Mouse (Mus musculus): ENCODE results near the gene Hoxd3. TPM values are rescaled to one million over a fixed set of nuclear protein-coding genes. Genes with fewer than 3 reads are reported as not detected.

Hoxd3 gene
- polyA plus RNA-seq, 1 experiment from 2014 or later, result not detected

DNA sequence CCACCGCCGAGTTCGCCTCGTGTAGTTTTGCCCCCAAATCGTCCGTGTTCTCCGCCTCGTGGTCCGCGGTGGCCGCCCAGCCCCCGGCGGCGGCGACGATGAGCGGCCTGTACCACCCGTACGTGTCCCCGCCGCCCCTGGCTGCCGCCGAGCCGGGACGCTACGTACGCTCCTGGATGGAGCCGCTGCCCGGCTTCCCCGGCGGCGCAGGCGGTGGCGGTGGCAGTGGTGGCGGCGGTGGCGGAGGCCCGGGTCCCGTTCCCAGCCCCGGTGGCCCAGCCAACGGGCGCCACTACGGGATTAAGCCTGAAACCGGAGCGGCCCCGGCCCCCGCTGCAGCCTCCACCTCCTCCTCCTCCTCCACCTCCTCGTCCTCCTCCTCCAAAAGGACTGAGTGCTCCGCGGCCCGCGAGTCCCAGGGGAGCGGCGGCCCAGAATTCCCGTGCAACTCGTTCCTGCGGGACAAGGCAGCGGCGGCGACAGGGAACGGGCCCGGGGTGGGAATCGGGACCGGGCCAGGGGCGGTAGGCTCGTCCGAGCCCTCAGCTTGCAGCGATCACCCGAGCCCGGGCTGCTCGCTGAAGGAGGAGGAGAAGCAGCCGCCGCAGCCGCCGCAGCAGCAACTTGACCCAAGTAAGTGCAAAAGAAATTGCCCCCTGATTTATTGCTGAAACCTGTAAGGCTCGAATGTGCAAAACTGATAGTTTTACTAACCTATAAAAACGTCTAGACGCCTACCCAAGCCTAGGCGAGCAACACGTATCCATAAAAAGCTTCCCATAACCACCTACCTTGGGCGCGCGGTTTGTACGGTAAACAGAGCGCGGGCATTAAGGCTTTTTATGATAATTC lies 13.3 kb upstream of the Hoxd3 start:
- Histone ChIP-seq H3K4me1 (peaks cover 14% of the 10 kb centered on the region), H3K9me3 (no peaks in the 10 kb centered on the region), H3K36me3 (no peaks in the 10 kb centered on the region), H3K27me3 (peaks cover 93% of the 10 kb centered on the region), H3K27ac (replicated peaks) (no peak overlapping the region), H3K4me2 (replicated peaks) (peak overlapping the region; percentile 53), H3K9ac (replicated peaks) (no peak overlapping the region), H3K4me3 (peak overlapping the region; percentile 35)
- under 1% methylated on average over 85 of the region's 86 CpGs for WGBS
- peak; percentile 41; the same call in 1 of the 2 replicates for ATAC-seq (ENCODE audit: low FRiP score, low read depth)

DNA sequence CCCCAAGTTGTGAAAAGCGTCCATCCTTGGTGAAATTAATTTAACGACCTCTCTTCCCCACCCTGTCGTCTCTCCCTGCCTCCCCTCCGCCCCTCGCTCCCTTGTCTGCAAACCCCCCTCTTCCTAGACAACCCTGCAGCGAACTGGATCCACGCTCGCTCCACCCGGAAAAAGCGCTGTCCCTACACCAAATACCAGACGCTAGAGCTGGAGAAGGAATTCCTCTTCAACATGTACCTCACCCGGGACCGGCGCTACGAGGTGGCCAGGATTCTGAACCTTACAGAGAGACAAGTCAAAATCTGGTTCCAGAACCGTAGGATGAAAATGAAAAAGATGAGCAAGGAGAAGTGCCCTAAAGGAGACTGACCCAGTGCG lies 12.7 kb upstream of the Hoxd3 start:
- H3K4me2 ChIP-seq (replicated peaks), result no peak overlapping the region
- H3K9ac ChIP-seq (replicated peaks), result no peak overlapping the region
- under 1% methylated on average over 17 of the region's 17 CpGs for WGBS
- peaks cover 14% of the 10 kb centered on the region for H3K4me1 ChIP-seq
- no peak overlapping the region for H3K27ac ChIP-seq (replicated peaks)
- H3K9me3 ChIP-seq, result no peaks in the 10 kb centered on the region
- no peak overlapping the region for H3K4me3 ChIP-seq
- peaks cover 93% of the 10 kb centered on the region for H3K27me3 ChIP-seq
- no peaks in the 10 kb centered on the region for H3K36me3 ChIP-seq
- no peak for ATAC-seq (ENCODE audit: low FRiP score, low read depth)

DNA sequence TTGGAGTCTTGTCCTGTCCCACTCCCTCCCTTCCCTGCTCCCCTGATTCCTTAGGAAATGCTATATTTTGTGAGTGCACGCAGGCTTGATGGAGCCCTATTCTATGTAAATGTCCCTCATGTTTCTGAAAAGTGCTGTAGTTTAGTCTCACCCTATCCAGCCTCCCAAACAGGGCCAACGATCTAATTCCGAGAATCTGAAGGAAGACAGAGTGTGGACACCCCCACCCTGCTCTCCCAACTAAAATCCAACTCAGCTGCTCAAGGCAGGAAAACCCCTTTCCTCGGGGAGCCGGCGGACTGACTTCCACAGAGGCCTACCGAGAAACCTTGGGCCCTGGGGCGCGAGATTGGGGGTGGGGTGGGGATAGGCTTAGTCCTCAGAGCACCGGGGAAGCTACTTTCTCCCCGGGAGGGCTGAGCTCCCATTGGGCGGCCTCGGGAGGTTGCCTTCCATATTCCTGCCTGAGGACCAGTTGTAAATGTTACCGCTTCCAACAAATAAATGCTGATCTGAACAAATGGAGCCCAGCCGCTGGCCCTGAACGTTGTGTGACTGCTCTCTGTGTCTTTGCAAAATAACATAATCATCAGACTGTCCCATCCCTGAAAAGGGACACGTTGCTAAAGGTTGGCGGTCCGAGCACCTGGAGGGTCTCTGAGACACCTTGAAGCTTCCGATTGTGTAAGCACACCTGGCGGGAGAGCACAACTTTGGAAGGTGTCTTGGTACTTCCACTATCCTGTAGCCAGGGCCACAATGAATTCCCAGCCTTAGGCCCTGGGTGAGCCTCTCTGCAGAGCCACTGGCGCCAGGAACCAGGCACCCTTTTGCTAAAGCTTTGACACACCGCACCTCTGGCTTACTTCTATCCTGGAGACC lies 11.8 kb upstream of the Hoxd3 start:
- Histone ChIP-seq H3K4me3 (no peak overlapping the region), H3K9me3 (no peaks in the 10 kb centered on the region), H3K27ac (replicated peaks) (no peak overlapping the region), H3K4me1 (peaks cover 18% of the 10 kb centered on the region), H3K36me3 (no peaks in the 10 kb centered on the region), H3K4me2 (replicated peaks) (no peak overlapping the region), H3K27me3 (peaks cover 93% of the 10 kb centered on the region), H3K9ac (replicated peaks) (no peak overlapping the region)
- WGBS, result 2% methylated on average over 23 of the region's 23 CpGs
- ATAC-seq (ENCODE audit: low FRiP score, low read depth), result no peak

- H3K4me2 ChIP-seq (replicated peaks), result no peak overlapping the region
- no peak overlapping the region for H3K4me3 ChIP-seq
- peaks cover 25% of the 10 kb centered on the region for H3K4me1 ChIP-seq
- H3K9ac ChIP-seq (replicated peaks), result no peak overlapping the region
- no peak overlapping the region for H3K27ac ChIP-seq (replicated peaks)
- peaks cover 93% of the 10 kb centered on the region for H3K27me3 ChIP-seq
- under 1% methylated on average over 22 of the region's 22 CpGs for WGBS
- H3K36me3 ChIP-seq, result no peaks in the 10 kb centered on the region
- H3K9me3 ChIP-seq, result no peaks in the 10 kb centered on the region
- ATAC-seq (ENCODE audit: low FRiP score, low read depth), result no peak
Measured at GRCm38 (mm10) chr2:74700546-74701112, 11.1 kb upstream of the Hoxd3 start.

DNA sequence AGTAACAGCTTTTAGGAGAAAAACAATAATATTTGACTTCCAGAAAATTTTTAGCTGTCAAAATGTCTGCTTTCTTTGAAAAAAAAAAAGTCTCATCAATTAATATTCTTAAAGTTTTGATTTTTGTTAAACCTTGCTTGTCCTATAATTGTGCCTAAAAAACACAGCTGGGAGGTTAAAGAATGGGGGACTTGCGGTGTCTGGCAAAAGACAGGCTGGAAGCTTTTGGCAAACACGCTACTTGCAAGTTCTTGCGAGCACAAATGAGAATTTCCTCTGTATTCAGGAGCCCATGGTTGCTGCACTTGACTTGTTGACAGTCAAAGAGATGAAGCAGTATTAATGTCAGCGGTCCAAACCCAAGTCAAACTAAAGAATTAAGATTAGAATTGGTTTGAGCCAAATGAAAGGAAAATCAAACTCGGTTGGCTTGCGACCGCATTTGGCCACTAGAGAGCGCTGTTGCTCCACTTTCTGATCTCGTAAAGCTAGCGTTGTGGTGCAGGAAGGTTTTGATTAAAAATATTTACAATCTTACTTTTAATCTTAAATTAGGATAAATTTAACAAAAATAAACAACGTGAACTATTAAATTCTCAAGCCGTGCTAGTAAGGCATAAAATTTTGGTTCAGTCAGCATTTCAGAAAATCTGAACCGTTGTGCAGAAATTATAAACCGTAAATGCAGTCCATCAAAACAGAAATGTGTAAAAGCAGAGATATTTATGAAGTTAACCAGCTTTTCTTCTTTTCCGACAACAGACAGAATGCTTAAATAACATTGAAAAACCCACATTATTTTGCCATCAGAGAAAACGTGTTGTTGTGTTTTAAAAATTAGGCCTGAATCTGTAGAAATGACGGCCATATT lies 9.5 kb upstream of the Hoxd3 start:
- Histone ChIP-seq H3K9ac (replicated peaks) (no peak overlapping the region), H3K9me3 (no peaks in the 10 kb centered on the region), H3K4me2 (replicated peaks) (no peak overlapping the region), H3K36me3 (no peaks in the 10 kb centered on the region), H3K4me3 (no peak overlapping the region), H3K4me1 (peaks cover 26% of the 10 kb centered on the region), H3K27ac (replicated peaks) (no peak overlapping the region), H3K27me3 (peaks cover 92% of the 10 kb centered on the region)
- ATAC-seq (ENCODE audit: low FRiP score, low read depth), result no peak
- WGBS, result 12% methylated on average over 17 of the region's 17 CpGs

DNA sequence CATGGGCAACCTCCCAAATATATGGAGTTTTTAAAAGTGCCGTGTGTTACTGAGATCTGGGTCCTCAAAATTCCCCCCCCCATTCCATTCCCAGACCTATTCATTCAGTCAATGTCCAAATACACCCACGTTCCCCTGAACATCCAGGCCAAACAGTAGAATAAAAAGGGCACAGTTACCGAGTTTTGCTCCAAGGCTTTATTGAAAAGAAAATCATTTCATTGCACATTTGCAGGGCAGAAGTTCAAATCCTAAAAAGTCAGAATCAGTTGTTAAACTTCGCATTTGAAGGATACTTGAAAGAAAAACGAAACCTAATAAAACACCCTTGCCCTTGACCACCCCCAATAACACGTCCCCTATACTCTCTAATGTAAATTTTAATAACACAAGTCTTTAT lies 8.9 kb upstream of the Hoxd3 start:
- H3K4me2 ChIP-seq (replicated peaks), result no peak overlapping the region
- WGBS, result 14% methylated on average over 6 of the region's 6 CpGs
- peaks cover 21% of the 10 kb centered on the region for H3K4me1 ChIP-seq
- ATAC-seq (ENCODE audit: low FRiP score, low read depth), result no peak
- H3K9ac ChIP-seq (replicated peaks), result no peak overlapping the region
- H3K36me3 ChIP-seq, result no peaks in the 10 kb centered on the region
- H3K27ac ChIP-seq (replicated peaks), result no peak overlapping the region
- H3K4me3 ChIP-seq, result no peak overlapping the region
- H3K27me3 ChIP-seq, result peaks cover 92% of the 10 kb centered on the region
- no peaks in the 10 kb centered on the region for H3K9me3 ChIP-seq

- Histone ChIP-seq H3K4me1 (peaks cover 16% of the 10 kb centered on the region), H3K4me2 (replicated peaks) (no peak overlapping the region), H3K9me3 (no peaks in the 10 kb centered on the region), H3K4me3 (no peak overlapping the region), H3K36me3 (no peaks in the 10 kb centered on the region), H3K27me3 (peaks cover 92% of the 10 kb centered on the region), H3K27ac (replicated peaks) (no peak overlapping the region), H3K9ac (replicated peaks) (no peak overlapping the region)
- 3% methylated on average over 10 of the region's 10 CpGs for WGBS
- ATAC-seq (ENCODE audit: low FRiP score, low read depth), result no peak
Measured at GRCm38 (mm10) chr2:74703317-74703716, 8.4 kb upstream of the Hoxd3 start.

GRCm38 (mm10) chr2:74703720-74704392 lies 7.9 kb upstream of the Hoxd3 start:
- no peaks in the 10 kb centered on the region for H3K9me3 ChIP-seq
- no peak overlapping the region for H3K9ac ChIP-seq (replicated peaks)
- H3K27ac ChIP-seq (replicated peaks), result no peak overlapping the region
- no peak overlapping the region for H3K4me2 ChIP-seq (replicated peaks)
- H3K4me1 ChIP-seq, result peaks cover 13% of the 10 kb centered on the region
- H3K36me3 ChIP-seq, result no peaks in the 10 kb centered on the region
- H3K4me3 ChIP-seq, result no peak overlapping the region
- peaks cover 92% of the 10 kb centered on the region for H3K27me3 ChIP-seq
- ATAC-seq (ENCODE audit: low FRiP score, low read depth), result no peak
- WGBS, result 3% methylated on average over 25 of the region's 26 CpGs

DNA sequence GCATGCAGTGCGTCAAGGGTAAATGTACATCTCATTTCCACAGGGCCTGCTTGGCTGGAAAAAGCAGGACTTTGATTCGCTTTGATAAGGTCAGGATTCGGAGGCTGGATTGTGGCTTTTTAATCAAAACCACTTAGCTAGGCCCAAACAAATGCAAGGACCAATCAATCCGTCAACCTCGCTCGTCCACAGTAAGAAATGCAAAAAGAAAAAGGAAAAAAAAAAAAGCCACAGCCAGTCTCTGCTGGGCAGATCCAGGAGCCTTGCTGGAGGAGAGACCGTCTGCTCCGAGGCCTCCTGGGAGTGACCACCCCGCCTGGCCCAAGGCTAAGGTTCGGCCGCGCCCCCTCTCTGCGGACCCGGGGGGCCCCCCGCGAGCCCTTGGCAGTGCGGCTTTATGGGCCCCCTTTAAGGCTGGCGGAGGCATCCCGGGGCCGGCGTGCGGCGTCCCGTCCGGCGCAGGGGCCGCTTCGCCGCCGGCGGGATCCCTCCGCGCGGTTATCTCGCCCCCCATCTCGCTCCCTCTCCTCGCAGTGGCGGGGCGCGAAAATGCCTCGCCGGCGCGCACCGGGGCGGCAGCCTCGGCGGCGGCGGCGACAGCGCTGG lies 7.2 kb upstream of the Hoxd3 start, which contains the start of gene Hoxd8:
Gene Hoxd8 (plus strand): TSS at position 223 of the 606 bp plus-strand sequence.
- Histone ChIP-seq H3K4me1 (peaks cover 13% of the 10 kb centered on the region), H3K9ac (replicated peaks) (0 out of 2 replicates have a peak within 1 kb of the TSS, but pooled peaks have one; percentile 20), H3K27me3 (peaks cover 92% of the 10 kb centered on the region), H3K9me3 (no peaks in the 10 kb centered on the region), H3K4me2 (replicated peaks) (peak within 1 kb of the TSS; percentile 53), H3K4me3 (peak within 1 kb of the TSS; percentile 38), H3K27ac (replicated peaks) (no peak within 1 kb of the TSS), H3K36me3 (no peaks in the 10 kb centered on the region)
- 0 out of 2 replicates have a peak, but pooled peaks have one; percentile 27 for ATAC-seq (ENCODE audit: low FRiP score, low read depth)
- under 1% methylated on average over 38 of the region's 52 CpGs for WGBS

DNA sequence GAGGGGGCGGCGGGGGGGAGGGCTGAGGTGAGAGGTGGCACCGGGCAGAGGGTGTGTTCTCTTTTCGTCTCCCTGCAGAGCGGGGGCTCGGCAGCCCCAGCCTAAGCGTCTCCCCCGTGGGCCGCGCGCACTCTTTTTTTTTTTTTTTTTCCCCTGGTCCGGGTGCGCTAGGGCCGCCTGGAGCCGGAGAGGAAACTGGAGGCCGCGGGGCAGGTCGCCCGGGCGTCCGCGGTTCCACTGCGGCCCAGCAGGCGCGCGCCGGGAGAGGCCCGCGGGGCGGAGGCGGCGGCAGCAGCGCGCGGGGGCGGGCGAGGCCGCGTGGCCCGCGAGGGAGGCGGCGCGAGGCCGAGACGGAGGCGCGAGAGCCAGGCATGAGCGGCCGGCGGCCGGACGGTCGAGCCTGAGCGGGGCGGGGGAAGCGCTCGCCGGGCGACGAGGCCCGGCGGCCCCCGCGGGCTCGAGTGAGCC lies 6.7 kb upstream of the Hoxd3 start:
- H3K9me3 ChIP-seq, result no peaks in the 10 kb centered on the region
- no peaks in the 10 kb centered on the region for H3K36me3 ChIP-seq
- WGBS, result 0% methylated on average over 55 of the region's 66 CpGs

More for the DNA sequence above, 6.7 kb upstream of the Hoxd3 start:
- peaks cover 13% of the 10 kb centered on the region for H3K4me1 ChIP-seq
- H3K27me3 ChIP-seq, result peaks cover 92% of the 10 kb centered on the region
- ATAC-seq (ENCODE audit: low FRiP score, low read depth), result peak; percentile 62; the same call in 1 of the 2 replicates
- no peak overlapping the region for H3K27ac ChIP-seq (replicated peaks)
- H3K4me3 ChIP-seq, result peak overlapping the region; percentile 38
- H3K4me2 ChIP-seq (replicated peaks), result peak overlapping the region; percentile 53
- H3K9ac ChIP-seq (replicated peaks), result 0 out of 2 replicates have a peak overlapping the region, but pooled peaks have one; percentile 20

Measured in midbrain, embryonic 12.5 days (tissue).